Mouse (Mus musculus) thymus, adult 2 months (tissue): ENCODE results near the gene Insl3.

Experiments
- CTCF ChIP-seq: fragments of 200-500 bp; IDR thresholded peaks from 2 replicates; pipeline ENCODE4 v1.5.1; 2012; ENCODE audit warnings: mild to moderate bottlenecking, control low read depth, low read length, moderate library complexity, borderline replicate concordance; ENCODE audit not compliant: control insufficient read depth, poor library complexity, insufficient read depth; ENCODE audit errors: extremely low read depth
- POLR2A ChIP-seq: fragments of 200-500 bp; IDR thresholded peaks from 2 replicates; pipeline ENCODE4 v1.6.1; 2012; ENCODE audit warnings: mild to moderate bottlenecking, low read length, control low read depth, moderate library complexity; ENCODE audit not compliant: control insufficient read depth, poor library complexity, insufficient read depth; ENCODE audit errors: extremely low read depth

DNA sequence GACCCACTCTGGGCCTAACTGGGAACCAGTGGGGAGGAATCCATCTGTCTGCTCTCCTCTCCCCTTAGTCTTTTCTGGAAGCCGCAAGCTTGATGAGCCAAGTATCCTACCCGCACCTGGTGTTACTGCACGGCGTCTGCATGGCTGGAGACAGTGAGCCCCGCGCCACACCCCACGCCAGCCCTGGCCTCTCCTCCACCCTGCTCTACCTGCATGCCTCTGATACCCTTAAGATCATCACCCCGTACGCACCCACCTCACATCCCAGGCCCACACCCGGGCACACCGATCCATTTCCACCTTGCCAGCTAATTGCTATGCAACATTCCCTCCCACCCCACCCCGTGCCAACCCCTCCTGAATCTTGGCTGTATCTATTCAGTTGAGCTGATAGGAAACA, 6.2 kb upstream of the Insl3 start:
- TF ChIP-seq CTCF (no peak), POLR2A (no peak)
